Mouse (Mus musculus) urinary bladder, postnatal 36 days (tissue): ENCODE data around the gene Gm11733.
"Not testable (repeated sequence)": the region's sequence is repeated elsewhere in the genome, so short reads cannot be mapped to it uniquely, and the experiment has no call there.

Source experiments
- DNase-seq, 2 experiments: peaks; one replicate each; pipeline ENCODE4 v3.0.0; 2022; ENCODE audit warnings: low spot score in 2 of 2, mixed read lengths in 1 of 2

The Gm11733 gene

GRCm38 (mm10) chr11:117484198-117484597 is at the start of gene Gm11733:
TSS of gene Gm11733 (plus strand) at chr11:117484368.
- DNase-seq = no peak

DNA sequence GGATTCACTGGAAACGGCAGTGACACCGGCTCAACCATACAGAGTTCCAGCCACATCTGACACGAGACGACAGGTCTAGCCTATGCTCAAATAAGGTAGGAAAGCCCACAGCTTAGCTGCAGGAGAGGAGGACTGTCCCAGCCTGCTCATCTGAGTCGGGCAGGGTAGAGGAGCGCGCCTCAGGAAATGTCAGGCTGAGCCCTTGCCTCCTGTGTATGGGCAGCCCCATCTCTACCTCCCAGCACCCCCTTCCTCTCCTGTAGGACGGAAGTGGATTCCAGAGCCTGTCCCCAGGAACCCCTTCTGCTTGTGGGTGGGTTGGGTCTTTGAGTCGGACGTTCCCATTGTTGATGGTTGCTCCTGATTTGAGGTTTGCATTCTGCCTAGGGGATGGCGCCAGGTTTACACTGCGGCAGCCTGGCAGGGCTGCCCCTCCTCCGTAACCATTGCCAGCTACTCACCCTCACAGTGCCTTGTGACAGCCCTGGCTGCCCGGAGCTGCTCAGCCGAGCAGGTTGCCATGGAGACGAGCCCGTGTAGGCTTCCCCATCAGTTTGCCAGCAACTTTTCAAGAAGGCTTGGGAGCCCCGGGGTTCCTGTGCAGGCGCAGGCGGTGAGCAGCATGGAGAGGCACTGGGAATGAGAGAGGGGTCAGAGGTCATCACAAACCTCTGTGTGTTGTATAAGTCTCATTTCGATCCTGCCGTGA is 47.6 kb upstream of the Gm11733 start:
- DNase-seq = no peak

DNA sequence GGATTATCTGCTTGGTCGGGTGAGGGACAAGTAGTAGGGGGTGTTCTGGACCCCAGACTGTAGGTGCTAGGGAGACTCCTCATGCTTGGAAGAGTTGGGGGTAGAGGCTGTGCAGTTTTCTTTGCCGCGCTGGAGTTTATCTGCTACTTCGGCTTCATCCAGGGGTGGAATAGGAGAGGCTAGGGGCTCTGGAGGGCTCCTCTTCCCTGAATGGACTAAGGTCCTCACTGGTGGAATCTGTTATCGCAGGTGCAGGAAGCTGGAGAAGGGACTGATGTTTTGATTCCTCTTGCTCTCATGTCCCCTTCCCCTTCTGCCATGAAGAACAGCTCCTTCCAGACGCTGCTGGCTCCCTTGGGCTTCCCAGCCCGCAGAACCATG is 47.1 kb upstream of the Gm11733 start:
- no peak for DNase-seq

DNA sequence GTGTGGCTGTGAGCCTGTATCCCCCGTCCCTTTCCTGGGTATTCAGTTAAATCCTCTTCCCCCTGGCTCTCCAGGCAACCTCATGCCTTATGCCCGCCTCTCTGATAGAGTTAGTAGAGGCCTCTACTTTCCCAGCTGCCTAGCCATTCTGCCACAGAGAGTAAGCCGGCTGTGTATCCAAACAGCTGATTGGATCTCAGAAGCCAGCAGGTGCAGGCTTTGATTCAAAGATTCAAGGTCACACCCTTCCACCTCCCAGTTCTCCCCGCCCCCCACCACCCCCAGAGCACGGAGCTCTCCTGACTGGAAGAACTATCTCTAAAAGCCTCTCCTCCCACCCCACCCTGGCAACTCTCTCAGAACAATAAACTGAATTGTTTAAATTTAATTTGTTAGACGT is 45.8 kb upstream of the Gm11733 start:
- no peak for DNase-seq

DNA sequence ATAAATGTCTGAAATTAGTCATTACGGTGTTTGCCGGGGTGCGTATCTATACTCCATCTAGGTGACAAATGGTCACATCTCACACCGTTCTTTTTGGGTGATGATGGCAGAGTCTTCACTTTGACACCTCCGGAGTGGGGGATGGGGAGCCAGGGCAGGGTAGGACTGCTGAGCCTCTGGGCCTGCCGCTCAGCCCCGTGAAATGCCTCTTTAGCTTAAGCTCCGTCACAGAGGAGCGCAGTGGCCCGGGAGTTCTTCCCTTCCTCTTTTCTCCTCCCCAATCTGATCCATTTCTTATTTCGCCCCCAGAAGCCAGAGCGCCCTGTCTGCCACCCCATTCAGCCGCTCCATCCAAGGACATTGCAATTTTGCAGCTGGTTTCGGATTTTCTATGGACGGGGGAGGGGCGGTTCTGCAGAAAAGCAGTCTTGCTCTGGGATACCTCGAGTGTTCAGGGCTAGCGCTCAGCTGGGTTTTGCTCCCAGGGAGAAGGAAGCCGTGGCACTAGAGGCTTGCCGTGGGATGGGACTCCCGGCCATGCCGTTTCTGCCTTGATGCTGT is 43.2 kb upstream of the Gm11733 start:
- DNase-seq = no peak

DNA sequence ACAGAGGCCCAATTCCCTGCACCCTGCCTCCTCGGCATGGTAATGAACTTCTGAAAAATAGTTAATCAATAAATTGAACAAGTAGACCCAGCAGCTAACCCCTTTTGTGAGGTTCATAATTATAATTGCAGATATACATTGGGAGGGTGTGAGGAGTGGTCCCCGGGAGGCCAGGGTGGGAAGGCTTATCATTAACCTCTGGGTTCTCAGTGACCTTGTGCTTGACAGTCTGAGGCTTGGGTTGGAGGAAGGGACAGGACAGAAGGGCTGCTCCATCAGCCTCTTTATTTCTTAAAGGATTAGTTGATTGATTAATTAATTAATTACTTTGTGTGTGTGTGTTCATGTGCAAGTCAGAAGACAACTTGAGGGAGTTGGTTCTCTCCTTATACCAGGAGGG is 40.1 kb upstream of the Gm11733 start:
- DNase-seq = no peak

DNA sequence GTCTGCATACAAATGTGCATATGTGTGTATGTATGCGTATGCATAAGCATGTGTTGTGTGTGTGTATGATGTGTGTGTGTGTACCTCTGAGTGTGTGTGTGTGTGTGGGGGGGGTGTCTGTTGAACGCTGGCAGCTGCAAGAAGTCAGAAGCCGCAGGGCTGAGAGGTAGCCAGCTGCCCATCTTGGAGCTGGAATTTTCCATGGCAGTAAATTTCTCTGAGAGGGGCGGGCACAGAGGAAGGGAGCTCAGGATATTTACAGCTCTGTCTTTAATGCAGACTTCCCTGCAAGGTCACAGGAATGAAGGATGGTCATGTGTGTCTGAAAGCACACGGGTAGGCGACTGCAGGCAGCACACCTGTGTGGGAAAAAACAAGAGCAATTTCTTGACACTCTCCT is 38.5 kb upstream of the Gm11733 start:
- DNase-seq = no peak

DNA sequence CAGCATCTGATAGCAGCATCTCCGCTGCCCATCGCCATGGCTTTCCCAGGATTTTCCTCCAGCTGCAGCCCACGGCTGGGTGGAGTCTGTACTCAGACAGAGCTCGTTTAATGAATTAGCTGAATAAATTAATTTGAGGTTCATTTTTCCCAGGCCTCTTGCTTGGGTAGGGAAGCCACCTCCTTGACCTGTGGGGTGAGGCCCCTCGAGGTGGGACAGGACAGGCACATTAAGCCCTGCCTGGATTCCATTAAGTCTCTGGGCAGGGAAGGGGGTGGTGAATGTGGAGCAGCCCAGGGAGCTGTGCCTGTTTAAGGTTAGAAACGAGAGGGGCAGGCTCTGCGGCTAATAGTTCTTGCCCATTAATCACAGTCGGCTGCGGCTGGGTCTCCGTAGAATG is 30.1 kb upstream of the Gm11733 start:
- DNase-seq = no peak

GRCm38 (mm10) chr11:117459148-117459547 is 25.0 kb upstream of the Gm11733 start:
- no peak for DNase-seq

DNA sequence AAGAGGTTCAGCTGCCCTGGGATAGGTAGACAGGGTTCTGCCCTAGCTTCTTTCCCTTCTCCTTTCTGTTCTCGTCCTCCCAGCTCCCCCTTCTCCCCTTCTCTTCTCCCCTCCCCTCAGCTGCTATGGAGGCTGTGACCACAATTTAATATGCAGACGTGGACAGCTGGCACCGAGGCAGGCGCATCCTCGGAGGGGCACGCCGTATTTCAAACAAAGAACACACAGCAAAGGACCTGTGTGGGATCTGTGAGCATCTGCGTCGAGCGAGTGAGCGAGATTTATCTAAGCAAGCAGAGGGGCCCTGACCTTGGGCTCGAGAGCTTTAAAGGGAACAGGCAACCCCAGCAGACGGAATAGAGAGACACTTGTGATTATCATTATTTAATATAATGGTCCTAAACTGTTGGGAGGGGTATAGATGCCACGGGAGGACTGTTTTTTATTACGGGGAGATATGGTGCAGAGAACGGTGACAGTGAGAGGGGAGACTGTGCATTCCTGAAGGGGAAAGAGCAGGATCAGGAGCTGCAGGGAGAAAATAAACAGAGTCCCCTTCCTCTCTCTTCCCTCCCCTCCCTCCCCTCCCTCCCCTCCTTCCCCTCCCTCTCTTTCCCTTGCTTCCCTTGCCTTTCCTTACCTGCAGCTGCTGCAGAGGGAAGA is 21.8 kb upstream of the Gm11733 start:
- DNase-seq = no peak

- DNase-seq = not testable (repeated sequence)
Observed at GRCm38 (mm10) chr11:117463416-117463815, 20.8 kb upstream of the Gm11733 start.

DNA sequence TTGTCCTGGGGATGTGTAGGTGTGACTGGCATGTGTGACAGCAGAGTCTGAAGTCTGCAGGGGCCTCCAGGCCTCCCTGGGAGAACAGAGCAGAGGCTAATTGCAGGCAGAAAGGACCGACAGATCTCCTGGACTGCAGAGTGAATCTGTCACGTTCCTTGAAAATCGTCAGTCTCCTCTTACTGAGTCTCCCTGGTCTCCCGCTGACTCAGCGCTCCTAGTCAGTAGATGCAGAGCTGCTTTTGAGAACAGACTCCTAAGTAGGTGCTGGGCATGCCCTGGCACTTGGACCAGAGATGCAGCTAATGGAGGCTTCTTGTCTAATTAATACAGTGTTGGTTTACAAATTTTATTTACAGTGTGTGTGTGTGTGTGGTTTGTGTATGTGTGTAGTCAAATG is 17.9 kb upstream of the Gm11733 start:
- DNase-seq = no peak

DNA sequence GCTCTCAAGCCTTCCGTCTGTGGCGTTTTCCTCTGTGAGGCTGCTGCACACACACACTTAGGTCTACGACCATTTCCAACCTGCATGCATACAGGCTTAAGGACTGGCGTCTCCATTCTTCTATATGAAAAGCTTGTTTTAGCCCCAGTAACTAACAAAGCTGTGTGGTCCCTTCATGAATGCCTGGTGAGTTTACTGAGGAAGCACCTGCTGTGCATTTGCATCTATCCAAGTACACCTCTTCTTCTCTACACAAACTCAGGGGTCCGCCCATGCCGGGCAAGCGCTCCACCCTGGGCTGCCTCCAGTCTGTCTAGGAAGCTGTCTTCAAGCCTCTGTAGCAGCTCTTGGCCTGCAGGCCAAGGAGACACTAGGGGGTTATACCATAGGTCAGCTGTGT is 17.3 kb upstream of the Gm11733 start:
- DNase-seq = no peak

DNA sequence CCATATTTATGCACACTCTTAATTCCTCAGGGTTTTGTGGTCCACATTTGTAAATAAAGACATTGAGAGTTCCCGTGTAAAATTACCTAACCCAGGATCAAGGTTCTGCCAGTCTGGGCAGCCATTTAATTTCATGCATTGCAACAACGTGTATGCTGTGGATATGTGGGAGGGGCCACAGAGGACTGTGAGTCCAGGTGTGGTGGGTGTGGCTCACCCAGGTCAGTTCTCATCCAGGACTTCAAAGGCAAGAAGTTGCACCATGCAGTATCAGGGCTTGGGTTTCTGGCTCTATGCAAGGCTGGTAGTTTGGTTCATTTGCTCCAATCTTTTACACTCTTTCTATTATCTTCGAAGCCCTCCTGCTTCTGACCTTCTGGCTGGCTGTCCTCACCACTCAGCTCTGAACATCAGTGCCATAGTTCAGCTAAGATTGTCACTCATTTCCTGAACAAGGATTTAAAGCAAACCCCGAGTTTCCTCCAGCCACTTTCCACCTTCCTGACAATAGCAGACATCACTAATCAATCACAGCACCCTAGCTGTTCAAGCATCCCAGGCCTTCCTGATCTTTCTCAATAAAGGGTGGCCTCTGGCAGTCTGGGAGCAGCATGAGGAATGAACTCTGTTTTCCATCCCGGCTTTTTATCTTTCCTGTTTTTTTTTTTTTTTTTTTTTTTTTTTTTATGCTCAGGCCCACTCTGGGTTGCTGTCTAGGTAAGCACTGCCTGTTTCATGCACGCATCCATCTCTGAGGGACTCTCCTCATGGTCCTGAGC is 15.4 kb upstream of the Gm11733 start:
- no peak for DNase-seq

GRCm38 (mm10) chr11:117469724-117470123 is 14.4 kb upstream of the Gm11733 start:
- no peak for DNase-seq

GRCm38 (mm10) chr11:117470586-117471195 is 13.5 kb upstream of the Gm11733 start:
- DNase-seq = no peak

GRCm38 (mm10) chr11:117471625-117472283 is 12.4 kb upstream of the Gm11733 start:
- no peak for DNase-seq

GRCm38 (mm10) chr11:117472885-117473284 is 11.3 kb upstream of the Gm11733 start:
- DNase-seq = no peak

DNA sequence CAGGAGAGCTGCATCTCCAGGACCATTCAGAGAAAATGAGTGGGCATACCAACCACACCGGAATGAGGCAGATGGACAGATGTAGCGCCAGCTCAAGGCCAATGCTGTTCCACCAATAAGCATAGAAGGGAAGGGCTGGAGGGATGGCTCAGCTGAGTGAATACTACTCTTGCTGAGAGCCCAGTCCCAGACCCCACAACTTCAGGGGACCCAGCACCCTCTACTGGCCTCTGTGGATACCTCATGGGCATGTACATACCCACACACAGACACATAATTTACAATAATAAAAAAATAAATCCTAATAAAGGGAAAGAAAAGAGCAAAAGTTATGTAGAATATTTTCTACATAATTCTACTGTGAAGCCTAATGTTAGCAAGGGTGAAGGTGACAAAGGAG is 9.0 kb upstream of the Gm11733 start:
- no peak for DNase-seq

DNA sequence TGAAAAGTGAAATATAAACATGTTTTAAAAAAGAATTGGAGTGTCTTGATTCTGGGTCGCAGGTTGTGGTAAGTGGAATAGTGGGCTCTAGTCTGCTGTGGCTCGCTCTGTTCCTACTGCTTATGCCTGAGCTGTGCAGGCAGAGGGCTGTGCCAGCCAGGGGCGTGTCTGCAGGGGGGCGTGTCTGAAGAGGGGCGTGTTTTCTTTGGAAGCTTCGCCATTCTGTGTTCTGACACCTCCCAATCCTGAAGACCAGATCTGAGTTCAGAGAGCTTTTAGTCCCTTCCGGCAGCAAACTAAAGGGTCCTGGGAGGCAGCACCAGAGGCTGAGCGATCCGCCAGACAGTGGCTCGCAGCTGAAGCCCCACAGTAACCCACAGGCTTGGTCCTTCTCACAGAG is 8.5 kb upstream of the Gm11733 start:
- peak; percentile 23 to 57 for DNase-seq

DNA sequence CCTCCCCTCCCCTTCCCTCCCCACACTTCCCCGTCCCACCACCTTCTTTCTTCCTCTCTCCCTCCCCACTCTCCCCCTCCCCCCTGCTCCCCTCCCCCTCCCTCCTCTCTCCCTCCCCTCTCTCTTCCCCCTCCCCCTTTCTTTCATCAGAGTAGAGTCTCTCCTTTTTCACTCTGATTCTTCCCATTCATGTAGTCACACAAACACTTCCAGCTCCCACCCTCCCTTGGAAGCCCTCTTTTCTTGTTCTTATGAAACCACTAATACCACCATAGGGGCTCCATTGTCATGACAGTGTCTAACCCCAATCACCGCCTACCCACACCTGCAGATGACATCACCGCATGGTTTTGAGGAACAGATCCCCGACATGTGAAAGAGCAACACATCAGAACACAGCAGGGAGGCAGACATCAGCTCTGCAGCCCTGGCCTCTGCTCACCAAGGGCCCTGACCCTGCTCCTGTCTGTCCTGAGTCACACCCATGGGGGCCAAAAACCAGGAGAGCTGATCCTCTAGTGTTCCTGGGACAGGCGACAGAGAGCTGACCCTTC is 7.5 kb upstream of the Gm11733 start:
- DNase-seq = no peak
